In the genomic region with DNA sequence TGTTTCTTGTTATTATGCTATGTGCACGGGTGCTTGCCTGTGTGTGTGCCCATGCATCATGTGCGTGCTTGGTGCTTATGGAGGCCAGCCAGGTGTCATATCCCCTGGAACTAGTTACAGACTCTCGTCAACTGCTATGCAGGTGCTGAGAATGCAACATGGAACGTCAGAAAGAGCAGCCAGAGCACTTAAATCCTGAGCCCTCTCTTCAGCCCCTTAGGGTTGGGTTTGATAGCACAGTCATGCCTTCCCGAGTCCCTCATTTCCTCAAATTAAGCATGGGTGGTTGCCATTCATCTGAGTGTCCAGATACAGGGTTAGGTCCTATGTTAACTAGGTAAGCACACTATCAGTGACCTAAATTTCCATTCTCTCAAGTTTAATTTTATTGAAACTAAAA, we compare ENCODE assay signal across 35 mouse cellular contexts.
"Had no signal": no experiment of that assay in that cellular context is flagged by ENCODE, and none has a peak within 500 bp of the region (broad histone marks: within the 10 kb centered on the region; RNA-seq: fewer than 3 reads in every experiment).

No protein-coding gene starts in this region.

- H3K4me2 ChIP-seq: heart, embryonic 11.5 days; heart, embryonic 12.5 days; heart, embryonic 13.5 days; heart, embryonic 15.5 days; hindbrain, embryonic 12.5 days; hindbrain, embryonic 13.5 days; hindbrain, embryonic 14.5 days; hindbrain, embryonic 15.5 days; intestine, embryonic 15.5 days; kidney, embryonic 15.5 days had no signal

- H3K4me1 ChIP-seq: heart, embryonic 10.5 days; heart, embryonic 12.5 days; heart, embryonic 13.5 days; heart, embryonic 15.5 days; hindbrain, embryonic 12.5 days; hindbrain, embryonic 13.5 days; hindbrain, embryonic 15.5 days; intestine, embryonic 15.5 days; kidney, embryonic 15.5 days had no signal

- H3K27me3 ChIP-seq: heart, embryonic 12.5 days; heart, embryonic 13.5 days; heart, embryonic 15.5 days; hindbrain, embryonic 12.5 days; hindbrain, embryonic 15.5 days; intestine, embryonic 15.5 days; kidney, embryonic 15.5 days had no signal

- H3K36me3 ChIP-seq: heart, embryonic 10.5 days; heart, embryonic 12.5 days; heart, embryonic 13.5 days; heart, embryonic 15.5 days; hindbrain, embryonic 10.5 days; hindbrain, embryonic 12.5 days; hindbrain, embryonic 13.5 days; hindbrain, embryonic 15.5 days; intestine, embryonic 15.5 days; kidney, embryonic 15.5 days had no signal

- H3K9me3 ChIP-seq: heart, embryonic 10.5 days; heart, embryonic 12.5 days; heart, embryonic 13.5 days; heart, embryonic 15.5 days; hindbrain, embryonic 10.5 days; hindbrain, embryonic 12.5 days; hindbrain, embryonic 13.5 days; hindbrain, embryonic 15.5 days; intestine, embryonic 15.5 days; kidney, embryonic 15.5 days had no signal

- H3K27ac ChIP-seq: heart, embryonic 10.5 days; heart, embryonic 13.5 days; heart, embryonic 15.5 days; hindbrain, embryonic 10.5 days; hindbrain, embryonic 12.5 days; hindbrain, embryonic 13.5 days; hindbrain, embryonic 14.5 days; hindbrain, embryonic 15.5 days; hindbrain, postnatal 0 days; intestine, embryonic 15.5 days; kidney, embryonic 15.5 days; kidney, postnatal 0 days; layer of hippocampus, adult 2 months had no signal

- DNase-seq: heart, postnatal 10 days; heart, postnatal 14 days; heart, postnatal 36 days; heart, postnatal 4 days; kidney, adult 11 months; kidney, adult 18-20 months; kidney, adult 2 months; kidney, adult 8-10 months; kidney, adult 9 months; kidney, postnatal 10 days; kidney, postnatal 14 days; kidney, postnatal 25 days; kidney, postnatal 36 days; kidney, postnatal 4 days; layer of hippocampus, adult 9-11 months; layer of hippocampus, postnatal 36 days had no signal

- H3K4me3 ChIP-seq: heart, embryonic 10.5 days; heart, embryonic 12.5 days; heart, embryonic 13.5 days; heart, embryonic 15.5 days; hindbrain, embryonic 10.5 days; hindbrain, embryonic 12.5 days; hindbrain, embryonic 13.5 days; hindbrain, embryonic 15.5 days; intestine, embryonic 15.5 days; kidney, embryonic 15.5 days; layer of hippocampus, adult 2 months had no signal

- ATAC-seq: hindbrain, embryonic 16.5 days; hindbrain, postnatal 0 days; inflammation-experienced regulatory T-cells, adult 6 months; intestine, embryonic 15.5 days; intestine, embryonic 16.5 days; intestine, postnatal 0 days had no signal

- H3K9ac ChIP-seq: heart, embryonic 12.5 days; heart, embryonic 13.5 days; heart, embryonic 15.5 days; hindbrain, embryonic 12.5 days; hindbrain, embryonic 13.5 days; hindbrain, embryonic 14.5 days; hindbrain, embryonic 15.5 days; intestine, embryonic 15.5 days; kidney, embryonic 15.5 days had no signal
